Mouse (Mus musculus): ENCODE measurements at regions not wholly inside any gene's neighbourhood (a gene's known extent, or its start where the extent isn't known, plus 50 kb on each side); places are given as distances from the start of the nearest gene placed in this dataset.

GRCm38 (mm10) chr13:119309238-119309637 is 119.2 kb upstream of the Paip1 start:
- 89% methylated on average over 1 of the region's 1 CpGs for WGBS
- H3K9me3 ChIP-seq = no peaks in the 10 kb centered on the region
- no peak overlapping the region for H3K27ac ChIP-seq
- no peak overlapping the region for H3K4me3 ChIP-seq (replicated peaks)
- ATAC-seq (ENCODE audit: low FRiP score) = no peak
- no peaks in the 10 kb centered on the region for H3K36me3 ChIP-seq (replicated peaks)
- no peak overlapping the region for H3K4me2 ChIP-seq
- H3K4me1 ChIP-seq = no peaks in the 10 kb centered on the region
- no peak overlapping the region for H3K9ac ChIP-seq
- H3K27me3 ChIP-seq = no peaks in the 10 kb centered on the region

- Histone ChIP-seq H3K4me3 (replicated peaks) (no peak overlapping the region), H3K36me3 (replicated peaks) (no peaks in the 10 kb centered on the region)
Observed at GRCm38 (mm10) chr13:119310013-119310412, 118.4 kb upstream of the Paip1 start.

GRCm38 (mm10) chr13:119314356-119314755 is 114.0 kb upstream of the Paip1 start:
- no peak for ATAC-seq (ENCODE audit: low FRiP score)
- 74% methylated on average over 3 of the region's 3 CpGs for WGBS
- Histone ChIP-seq H3K27me3 (no peaks in the 10 kb centered on the region), H3K9ac (no peak overlapping the region), H3K4me3 (replicated peaks) (no peak overlapping the region), H3K4me1 (no peaks in the 10 kb centered on the region), H3K9me3 (no peaks in the 10 kb centered on the region), H3K4me2 (no peak overlapping the region), H3K36me3 (replicated peaks) (no peaks in the 10 kb centered on the region), H3K27ac (no peak overlapping the region)

More at GRCm38 (mm10) chr13:119310013-119310412, 118.4 kb upstream of the Paip1 start:
- Histone ChIP-seq H3K4me1 (no peaks in the 10 kb centered on the region), H3K9me3 (no peaks in the 10 kb centered on the region), H3K9ac (no peak overlapping the region), H3K4me2 (no peak overlapping the region), H3K27ac (no peak overlapping the region), H3K27me3 (no peaks in the 10 kb centered on the region)
- no peak for ATAC-seq (ENCODE audit: low FRiP score)
- WGBS = 91% methylated on average over 3 of the region's 3 CpGs

- Histone ChIP-seq H3K4me1 (no peaks in the 10 kb centered on the region), H3K4me3 (replicated peaks) (no peak overlapping the region), H3K36me3 (replicated peaks) (no peaks in the 10 kb centered on the region), H3K9me3 (no peaks in the 10 kb centered on the region), H3K27me3 (no peaks in the 10 kb centered on the region), H3K4me2 (no peak overlapping the region), H3K9ac (no peak overlapping the region), H3K27ac (no peak overlapping the region)
- no peak for ATAC-seq (ENCODE audit: low FRiP score)
- 91% methylated on average over 1 of the region's 1 CpGs for WGBS
Observed at GRCm38 (mm10) chr13:119318358-119318757, 110.0 kb upstream of the Paip1 start.

GRCm38 (mm10) chr13:119325510-119325909 is 102.9 kb upstream of the Paip1 start:
- H3K27ac ChIP-seq = no peak overlapping the region
- no peaks in the 10 kb centered on the region for H3K4me1 ChIP-seq

GRCm38 (mm10) chr13:119326877-119327625 is 101.3 kb upstream of the Paip1 start:
- H3K27ac ChIP-seq = no peak overlapping the region
- no peak for ATAC-seq (ENCODE audit: low FRiP score)
- no peaks in the 10 kb centered on the region for H3K36me3 ChIP-seq (replicated peaks)
- no peak overlapping the region for H3K9ac ChIP-seq
- H3K9me3 ChIP-seq = no peaks in the 10 kb centered on the region
- no peaks in the 10 kb centered on the region for H3K27me3 ChIP-seq
- no peak overlapping the region for H3K4me3 ChIP-seq (replicated peaks)
- H3K4me2 ChIP-seq = no peak overlapping the region
- WGBS = 80% methylated on average over 5 of the region's 5 CpGs
- H3K4me1 ChIP-seq = no peaks in the 10 kb centered on the region

More at GRCm38 (mm10) chr13:119325510-119325909, 102.9 kb upstream of the Paip1 start:
- no peak for ATAC-seq (ENCODE audit: low FRiP score)
- Histone ChIP-seq H3K27me3 (no peaks in the 10 kb centered on the region), H3K4me3 (replicated peaks) (no peak overlapping the region), H3K36me3 (replicated peaks) (no peaks in the 10 kb centered on the region), H3K9me3 (no peaks in the 10 kb centered on the region), H3K9ac (no peak overlapping the region), H3K4me2 (no peak overlapping the region)
- 94% methylated on average over 2 of the region's 2 CpGs for WGBS

GRCm38 (mm10) chr13:119328731-119329130 is 99.7 kb upstream of the Paip1 start:
- Histone ChIP-seq H3K4me3 (replicated peaks) (no peak overlapping the region), H3K9ac (no peak overlapping the region), H3K9me3 (no peaks in the 10 kb centered on the region), H3K27ac (no peak overlapping the region), H3K36me3 (replicated peaks) (no peaks in the 10 kb centered on the region), H3K4me2 (no peak overlapping the region), H3K4me1 (no peaks in the 10 kb centered on the region), H3K27me3 (no peaks in the 10 kb centered on the region)
- WGBS = 96% methylated on average over 4 of the region's 4 CpGs
- no peak for ATAC-seq (ENCODE audit: low FRiP score)

- no peak overlapping the region for H3K27ac ChIP-seq
- WGBS = 93% methylated on average over 3 of the region's 3 CpGs
- no peak overlapping the region for H3K4me3 ChIP-seq (replicated peaks)
- ATAC-seq (ENCODE audit: low FRiP score) = no peak
- H3K9me3 ChIP-seq = no peaks in the 10 kb centered on the region
- no peaks in the 10 kb centered on the region for H3K27me3 ChIP-seq
- no peak overlapping the region for H3K4me2 ChIP-seq
- H3K9ac ChIP-seq = no peak overlapping the region
- no peaks in the 10 kb centered on the region for H3K4me1 ChIP-seq
- H3K36me3 ChIP-seq (replicated peaks) = peaks cover 14% of the 10 kb centered on the region
Observed at GRCm38 (mm10) chr13:119331815-119332214, 96.6 kb upstream of the Paip1 start.

GRCm38 (mm10) chr13:119333915-119334314 is 94.5 kb upstream of the Paip1 start:
- Histone ChIP-seq H3K4me3 (replicated peaks) (no peak overlapping the region), H3K4me1 (no peaks in the 10 kb centered on the region), H3K36me3 (replicated peaks) (peaks cover 22% of the 10 kb centered on the region), H3K27ac (no peak overlapping the region), H3K4me2 (no peak overlapping the region), H3K27me3 (no peaks in the 10 kb centered on the region), H3K9ac (no peak overlapping the region), H3K9me3 (no peaks in the 10 kb centered on the region)
- WGBS = 71% methylated on average over 6 of the region's 6 CpGs
- ATAC-seq (ENCODE audit: low FRiP score) = no peak

GRCm38 (mm10) chr13:119337861-119338260 is 90.5 kb upstream of the Paip1 start:
- no peaks in the 10 kb centered on the region for H3K27me3 ChIP-seq
- H3K4me1 ChIP-seq = no peaks in the 10 kb centered on the region
- no peak overlapping the region for H3K4me3 ChIP-seq (replicated peaks)
- no peak for ATAC-seq (ENCODE audit: low FRiP score)
- H3K9me3 ChIP-seq = no peaks in the 10 kb centered on the region
- no peak overlapping the region for H3K9ac ChIP-seq
- H3K27ac ChIP-seq = no peak overlapping the region
- H3K4me2 ChIP-seq = no peak overlapping the region
- WGBS = 89% methylated on average over 5 of the region's 5 CpGs
- H3K36me3 ChIP-seq (replicated peaks) = peaks cover 22% of the 10 kb centered on the region

- no peak overlapping the region for H3K4me3 ChIP-seq (replicated peaks)
- WGBS = 90% methylated on average over 5 of the region's 5 CpGs
- no peak for ATAC-seq (ENCODE audit: low FRiP score)
- H3K27ac ChIP-seq = no peak overlapping the region
- H3K9me3 ChIP-seq = no peaks in the 10 kb centered on the region
- H3K27me3 ChIP-seq = no peaks in the 10 kb centered on the region
- H3K4me2 ChIP-seq = no peak overlapping the region
- peaks cover 22% of the 10 kb centered on the region for H3K36me3 ChIP-seq (replicated peaks)
- H3K9ac ChIP-seq = no peak overlapping the region
- H3K4me1 ChIP-seq = no peaks in the 10 kb centered on the region
Observed at GRCm38 (mm10) chr13:119339016-119339415, 89.4 kb upstream of the Paip1 start.

GRCm38 (mm10) chr13:119339762-119340161 is 88.6 kb upstream of the Paip1 start:
- H3K4me1 ChIP-seq = no peaks in the 10 kb centered on the region
- H3K9ac ChIP-seq = no peak overlapping the region
- H3K36me3 ChIP-seq (replicated peaks) = peaks cover 21% of the 10 kb centered on the region
- no peak overlapping the region for H3K27ac ChIP-seq
- 95% methylated on average over 11 of the region's 11 CpGs for WGBS
- no peaks in the 10 kb centered on the region for H3K27me3 ChIP-seq
- H3K9me3 ChIP-seq = no peaks in the 10 kb centered on the region
- ATAC-seq (ENCODE audit: low FRiP score) = no peak
- H3K4me3 ChIP-seq (replicated peaks) = no peak overlapping the region
- no peak overlapping the region for H3K4me2 ChIP-seq

- 41% methylated on average over 2 of the region's 2 CpGs for WGBS
- no peaks in the 10 kb centered on the region for H3K4me1 ChIP-seq
- H3K36me3 ChIP-seq (replicated peaks) = peaks cover 9% of the 10 kb centered on the region; the same call in 1 of the 2 replicates
- H3K9me3 ChIP-seq = no peaks in the 10 kb centered on the region
- no peak overlapping the region for H3K4me3 ChIP-seq (replicated peaks)
- no peak overlapping the region for H3K9ac ChIP-seq
- H3K27ac ChIP-seq = no peak overlapping the region
- no peaks in the 10 kb centered on the region for H3K27me3 ChIP-seq
- peak; percentile 64; the same call in 1 of the 2 replicates for ATAC-seq (ENCODE audit: low FRiP score)
- no peak overlapping the region for H3K4me2 ChIP-seq
Observed at GRCm38 (mm10) chr13:119341833-119342232, 86.6 kb upstream of the Paip1 start.

Measured in forebrain, embryonic 12.5 days (tissue).